Mouse (Mus musculus) subcutaneous adipose tissue, adult 2 months (tissue): ENCODE results near the gene Zfp644. TPM values are rescaled to one million over a fixed set of nuclear protein-coding genes. Genes with fewer than 3 reads are reported as not detected.

Source experiments
- polyA plus RNA-seq: library from polyadenylated mRNA; depleted of rRNA; stranded (reverse); fragments of >200 nt; gene quantifications from 2 replicates; pipeline ENCODE4 v1.2.3, GENCODE M21; 2012; ENCODE audit warnings: low replicate concordance; rRNA removed

Zfp644 gene
- polyA plus RNA-seq = 11.2 and 22.7 TPM in 2 replicates

DNA sequence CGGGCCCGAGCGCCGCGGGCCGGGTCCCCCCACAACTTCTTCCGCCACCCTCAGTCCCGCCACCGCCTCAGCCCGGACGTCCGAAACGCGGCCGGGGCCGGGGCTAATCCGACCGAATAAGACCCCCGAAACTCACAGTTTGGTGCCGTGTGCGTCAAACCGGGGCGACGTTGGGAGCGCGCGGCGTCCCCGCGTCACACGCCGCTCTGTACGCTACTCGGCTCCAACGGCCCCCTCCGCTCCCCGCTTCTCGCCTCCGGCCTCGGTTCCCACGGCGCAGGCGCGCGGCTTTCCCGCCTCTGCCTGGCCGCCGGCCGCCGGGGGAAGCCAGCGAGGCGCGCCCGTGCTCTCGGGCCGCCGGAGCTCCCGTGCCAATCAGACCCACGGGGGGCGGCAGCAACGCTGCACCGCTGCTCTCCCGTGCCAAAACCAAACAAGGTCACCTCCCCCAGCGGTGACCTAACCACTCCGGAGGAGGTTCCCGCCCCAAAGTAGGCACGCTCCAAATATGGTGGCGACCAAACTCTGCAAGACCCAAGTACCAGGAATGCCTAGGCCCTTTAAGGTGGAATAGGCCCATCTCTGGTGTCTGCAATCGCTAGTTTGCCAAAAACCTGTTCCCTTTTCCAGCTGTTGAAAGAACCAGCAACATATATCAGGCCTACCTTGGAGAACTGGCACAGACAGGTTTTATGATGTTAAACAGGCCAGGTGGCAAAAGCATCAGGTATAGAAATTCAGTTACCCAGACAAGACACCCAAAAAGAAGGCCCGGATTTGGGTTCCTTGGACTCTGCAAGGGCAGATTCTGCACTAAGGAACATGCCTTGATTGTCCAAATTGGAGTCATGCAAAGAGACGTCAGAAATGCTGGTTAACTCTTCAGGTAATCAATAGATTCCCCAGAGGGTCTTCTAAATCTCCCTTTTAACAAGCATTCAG, at the start of gene Zfp644:
Gene Zfp644, minus strand, starts transcription at position 892 of the 942 bp plus-strand sequence.

DNA sequence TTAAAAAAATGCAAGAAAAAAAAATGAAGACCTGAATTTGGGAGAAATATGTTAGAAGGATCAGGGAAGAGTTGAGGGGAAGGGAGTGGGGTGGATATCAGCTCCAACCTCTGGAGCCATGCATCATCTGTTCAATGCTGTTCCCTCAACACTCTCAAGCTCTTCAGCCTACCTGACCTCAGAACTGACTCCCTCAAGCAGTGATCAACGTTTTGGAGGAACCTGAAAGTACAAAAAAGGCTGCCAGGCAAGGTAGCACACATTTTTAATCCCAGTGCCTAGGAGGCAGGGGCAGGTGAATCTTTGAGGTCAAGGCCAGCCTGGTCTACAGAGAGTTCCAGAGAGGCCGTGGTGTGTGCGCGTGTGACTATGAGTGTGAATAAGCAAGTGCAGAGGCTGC, 88.3 kb downstream of the Zfp644 start, which contains the start of gene Gm17304:
Gene Gm17304, plus strand, starts transcription at position 301 of the 400 bp plus-strand sequence.

Other genes with a start within 250 kb of the Zfp644 start
- not detected in 2 replicates for gene Barhl2, start 239.1 kb downstream of the Zfp644 start, polyA plus RNA-seq
- not detected in 2 replicates for gene Gm17304, start 88.2 kb downstream of the Zfp644 start, polyA plus RNA-seq
- 0.05 TPM in 1 of 2 replicates, not detected in the other for gene Hfm1, start 229.0 kb upstream of the Zfp644 start, polyA plus RNA-seq